Mouse (Mus musculus) regulatory T cell (primary cell): ENCODE data around the gene Obscn.

Experiments used
- in situ Hi-C: fragments of 300-600 bp; cut with MboI, MseI; formaldehyde crosslinking; loops from one replicate; pipeline ENCODE4 v1.15.1; 2025; ENCODE audit warnings: high pct_unique_total_duplicates

Gene Obscn

GRCm38 (mm10) chr11:59135904-59136452, at the start of gene Obscn:
TSS of gene Obscn (minus strand) at chr11:59136402.
- in situ Hi-C loops = no loop called here

GRCm38 (mm10) chr11:59185490-59185889, 49.3 kb upstream of the Obscn start:
- in situ Hi-C loops = no loop called here

GRCm38 (mm10) chr11:59183821-59184220, 47.6 kb upstream of the Obscn start:
- in situ Hi-C loops = loop anchor here (5.0 kb wide), 1 partner anchor 77 kb away; no protein-coding TSS in a partner anchor

- in situ Hi-C loops = loop anchor here (5.0 kb wide), 1 partner anchor 76 kb away; no protein-coding TSS in a partner anchor
Observed at GRCm38 (mm10) chr11:59182864-59183331, 46.7 kb upstream of the Obscn start, which contains the start of gene Gjc2. TSS of gene Gjc2 (minus strand) at chr11:59183213.

- in situ Hi-C loops = no loop called here
Observed at GRCm38 (mm10) chr11:59176921-59177320, 40.7 kb upstream of the Obscn start.

- in situ Hi-C loops = no loop called here
Observed at GRCm38 (mm10) chr11:59176475-59176874, 40.3 kb upstream of the Obscn start.

GRCm38 (mm10) chr11:59174189-59174838, 38.1 kb upstream of the Obscn start:
- in situ Hi-C loops = no loop called here

GRCm38 (mm10) chr11:59170549-59170948, 34.3 kb upstream of the Obscn start:
- in situ Hi-C loops = no loop called here

GRCm38 (mm10) chr11:59169807-59170206, 33.6 kb upstream of the Obscn start:
- in situ Hi-C loops = no loop called here

GRCm38 (mm10) chr11:59165616-59166241, 29.5 kb upstream of the Obscn start:
- in situ Hi-C loops = no loop called here

GRCm38 (mm10) chr11:59164384-59164783, 28.2 kb upstream of the Obscn start:
- in situ Hi-C loops = no loop called here

- in situ Hi-C loops = no loop called here
Observed at GRCm38 (mm10) chr11:59163255-59164236, 27.3 kb upstream of the Obscn start, which contains the start of gene Iba57. TSS of gene Iba57 (minus strand) at chr11:59163739.

- in situ Hi-C loops = no loop called here
Observed at GRCm38 (mm10) chr11:59162443-59163254, 26.4 kb upstream of the Obscn start.

- in situ Hi-C loops = no loop called here
Observed at GRCm38 (mm10) chr11:59161398-59161797, 25.2 kb upstream of the Obscn start.

GRCm38 (mm10) chr11:59159558-59159957, 23.4 kb upstream of the Obscn start:
- in situ Hi-C loops = no loop called here

- in situ Hi-C loops = no loop called here
Observed at GRCm38 (mm10) chr11:59159099-59159498, 22.9 kb upstream of the Obscn start.

- in situ Hi-C loops = no loop called here
Observed at GRCm38 (mm10) chr11:59155900-59156299, 19.7 kb upstream of the Obscn start.

GRCm38 (mm10) chr11:59154220-59154619, 18.0 kb upstream of the Obscn start:
- in situ Hi-C loops = no loop called here

- in situ Hi-C loops = no loop called here
Observed at GRCm38 (mm10) chr11:59151729-59152128, 15.5 kb upstream of the Obscn start.

GRCm38 (mm10) chr11:59149302-59149701, 13.1 kb upstream of the Obscn start:
- in situ Hi-C loops = no loop called here

- in situ Hi-C loops = no loop called here
Observed at GRCm38 (mm10) chr11:59142962-59143361, 6.8 kb upstream of the Obscn start.
